Mouse (Mus musculus) liver, embryonic 16.5 days (tissue): ENCODE results near the gene Nnmt. TPM values are rescaled to one million over a fixed set of nuclear protein-coding genes. Genes with fewer than 3 reads are reported as not detected.

ENCODE experiments used
- ATAC-seq: fragments of 200-750 bp; cut with Nextera tagmentation; 2 replicates; pipeline ENCODE4 v1.8.0; 2017; ENCODE audit warnings: low read depth, mild to moderate bottlenecking, moderate number of reproducible peaks, moderate library complexity
- H3K27ac ChIP-seq: fragments of 300-500 bp; sonication (generic); 2 replicates; pipeline ENCODE4 v1.5.1; 2014; ENCODE audit warnings: mild to moderate bottlenecking, low read length
- H3K27me3 ChIP-seq: fragments of 300-500 bp; sonication (generic); 2 replicates; pipeline ENCODE4 v1.6.1; 2014; ENCODE audit warnings: low read depth, low read length, mixed read lengths; ENCODE audit not compliant: control insufficient read depth, insufficient read depth
- H3K36me3 ChIP-seq: fragments of 300-500 bp; sonication (generic); 2 replicates; pipeline ENCODE4 v1.6.1; 2014; ENCODE audit warnings: mild to moderate bottlenecking; ENCODE audit not compliant: control insufficient read depth, insufficient read depth
- H3K4me1 ChIP-seq: fragments of 300-500 bp; sonication (generic); 2 replicates; pipeline ENCODE4 v1.6.1; 2014; ENCODE audit warnings: low read depth, low read length, mixed read lengths; ENCODE audit not compliant: control insufficient read depth
- H3K4me2 ChIP-seq: fragments of 300-500 bp; sonication (generic); 2 replicates; pipeline ENCODE4 v1.6.1; 2014; ENCODE audit warnings: low read depth, low read length, mixed read lengths
- H3K4me3 ChIP-seq: fragments of 300-500 bp; sonication (generic); 2 replicates; pipeline ENCODE4 v1.5.1; 2014; ENCODE audit warnings: low read depth, mild to moderate bottlenecking, low read length
- H3K9ac ChIP-seq: fragments of 300-500 bp; sonication (generic); 2 replicates; pipeline ENCODE4 v1.6.1; 2014; ENCODE audit warnings: low read depth, low read length
- H3K9me3 ChIP-seq: fragments of 300-500 bp; sonication (generic); replicated peaks from 2 replicates; pipeline ENCODE4 v1.6.1; 2016; ENCODE audit warnings: low read length; ENCODE audit not compliant: control insufficient read depth
- WGBS: fragments of 180-500 bp; shearing (Covaris S2); extraction: QIAGEN DNeasy Blood & Tissue Kit; methylation state at CpG from one replicate; pipeline ENCODE4 v1.1.7; 2014; ENCODE audit not compliant: insufficient replicate concordance; 5-methylcytosine and 5-hydroxymethylcytosine counted together
- polyA plus RNA-seq: library from polyadenylated mRNA; unstranded; fragments of >200 nt; fragmentation: Nextera tagmentation; extraction: Ambion mirVana; gene quantifications from 2 replicates; pipeline ENCODE4 v1.2.1, GENCODE M21; 2015

Nnmt gene
- 0.37 and 0.44 TPM in 2 replicates for polyA plus RNA-seq

DNA sequence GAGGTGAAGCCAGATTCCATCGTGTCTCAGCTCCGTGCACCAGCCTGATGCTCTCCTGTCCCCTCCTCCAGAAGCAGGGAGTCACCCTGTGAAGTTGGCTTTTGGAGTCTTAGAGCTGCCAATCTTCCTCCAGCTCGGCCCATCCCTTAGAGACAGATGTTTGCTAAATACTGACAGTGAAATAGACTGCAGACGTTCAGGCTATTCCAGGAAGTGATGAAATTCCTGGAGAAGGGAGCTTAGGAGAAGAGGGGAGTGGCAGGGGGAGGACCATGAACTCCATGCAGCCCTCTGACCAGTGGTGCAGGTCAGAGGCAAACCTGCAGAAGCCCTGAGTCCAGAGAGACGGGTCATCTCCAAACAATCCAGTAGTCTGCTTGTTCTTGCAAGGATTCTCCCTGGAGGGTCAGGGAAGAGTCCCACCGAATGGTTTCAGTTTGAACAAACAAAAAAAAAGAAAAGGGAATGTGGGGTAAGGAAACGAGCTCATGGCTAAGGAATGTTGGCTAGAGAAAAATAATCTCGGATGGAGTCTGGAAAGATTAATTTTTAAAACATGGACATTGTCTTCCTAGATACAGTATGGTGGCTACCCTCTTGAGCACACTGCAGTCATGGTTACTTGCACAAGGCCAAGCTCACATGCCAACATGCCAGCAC is at the start of gene Nnmt:
Gene Nnmt (minus strand): TSS at position 215 of the 660 bp plus-strand sequence.
- Histone ChIP-seq H3K4me1 (no peaks in the 10 kb centered on the region), H3K27ac (no peak within 1 kb of the TSS), H3K4me3 (no peak within 1 kb of the TSS), H3K9me3 (no peaks in the 10 kb centered on the region), H3K9ac (no peak within 1 kb of the TSS), H3K27me3 (no peaks in the 10 kb centered on the region), H3K36me3 (no peaks in the 10 kb centered on the region), H3K4me2 (no peak within 1 kb of the TSS)
- WGBS, result 30% methylated on average over 8 of the region's 8 CpGs
- ATAC-seq, result no peak

DNA sequence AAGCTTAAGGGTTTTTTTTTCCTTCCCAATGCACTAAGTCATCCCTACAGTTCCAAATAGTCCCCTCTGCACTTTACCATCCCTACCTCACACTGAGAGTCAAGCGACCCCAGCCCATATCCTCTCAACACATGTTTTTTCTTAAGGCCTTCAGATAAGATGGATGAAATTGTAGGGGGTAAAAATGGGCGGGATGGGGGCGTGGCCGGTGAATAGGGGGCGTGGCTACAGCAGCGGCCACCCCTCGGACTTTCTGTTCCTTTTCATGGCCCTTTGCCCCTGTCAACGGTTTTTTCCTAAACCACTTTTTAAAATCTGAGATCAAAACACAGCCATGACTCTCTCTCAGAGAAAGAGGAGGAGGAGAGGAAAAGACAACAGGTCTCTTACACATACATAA is 49.8 kb upstream of the Nnmt start:
- no peaks in the 10 kb centered on the region for H3K36me3 ChIP-seq
- 13% methylated on average over 8 of the region's 8 CpGs for WGBS
- H3K27ac ChIP-seq, result no peak overlapping the region
- H3K4me2 ChIP-seq, result 0 out of 2 replicates have a peak overlapping the region, but pooled peaks have one; percentile 13
- no peaks in the 10 kb centered on the region for H3K27me3 ChIP-seq
- peaks cover 17% of the 10 kb centered on the region for H3K4me1 ChIP-seq
- H3K4me3 ChIP-seq, result no peak overlapping the region
- H3K9ac ChIP-seq, result no peak overlapping the region
- H3K9me3 ChIP-seq, result peaks cover 3% of the 10 kb centered on the region; the same call in 1 of the 2 replicates
- no peak for ATAC-seq

DNA sequence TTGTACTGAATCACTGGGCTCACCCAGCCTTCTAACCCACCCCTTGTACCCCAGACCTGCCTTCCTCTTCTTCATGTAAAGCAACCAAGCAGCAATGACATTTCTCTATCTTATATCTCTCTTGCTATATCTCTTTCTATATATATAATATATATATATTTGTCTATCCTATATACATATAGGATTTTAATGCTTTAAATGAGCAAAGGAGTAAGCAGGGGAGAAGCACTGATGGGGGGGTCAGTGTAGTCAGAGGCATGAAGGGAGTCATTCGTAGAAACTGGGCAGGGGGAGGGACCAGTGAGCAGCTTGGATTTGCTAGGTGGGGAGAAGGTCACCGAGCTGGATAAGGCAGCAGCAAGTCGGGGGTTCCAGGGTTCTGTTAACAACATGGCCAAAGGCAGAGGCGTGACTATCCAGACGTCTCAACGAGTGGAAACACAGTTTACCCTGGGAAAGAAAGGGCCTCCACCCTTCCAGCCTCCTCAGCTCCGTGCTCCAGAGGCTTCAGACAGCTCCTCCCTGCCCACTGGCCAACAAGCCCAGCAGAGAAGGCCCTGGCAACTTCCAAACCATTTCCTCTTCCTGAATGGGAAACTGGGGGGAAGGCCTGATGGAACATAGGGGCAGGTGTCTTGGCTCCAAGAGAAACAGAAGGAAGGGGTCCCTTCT is 48.6 kb upstream of the Nnmt start:
- ATAC-seq, result no peak
- Histone ChIP-seq H3K9ac (no peak overlapping the region), H3K4me1 (peaks cover 26% of the 10 kb centered on the region), H3K4me3 (no peak overlapping the region), H3K27me3 (no peaks in the 10 kb centered on the region; the same call in none of the 2 replicates), H3K36me3 (no peaks in the 10 kb centered on the region), H3K4me2 (no peak overlapping the region), H3K27ac (no peak overlapping the region), H3K9me3 (no peaks in the 10 kb centered on the region)
- WGBS, result 61% methylated on average over 7 of the region's 7 CpGs

DNA sequence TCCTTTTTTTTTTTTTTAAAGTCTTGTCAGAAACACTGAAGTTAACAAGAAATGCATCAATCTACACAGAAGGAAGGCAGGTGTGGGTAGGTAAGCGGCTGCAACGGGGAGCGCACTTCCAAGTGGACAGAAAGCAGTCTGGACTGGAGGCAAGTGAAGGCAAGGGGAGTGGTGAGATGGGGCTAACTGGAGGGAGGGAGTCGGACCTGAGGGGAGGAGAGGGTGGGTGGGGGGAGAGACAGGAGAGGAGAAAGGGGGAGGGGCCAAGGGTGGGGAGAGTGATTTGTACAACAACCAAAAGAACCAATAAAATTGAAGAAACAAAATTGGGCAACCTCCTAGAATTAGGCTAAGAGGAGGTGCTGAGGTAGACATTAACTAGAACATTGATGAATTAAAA is 47.1 kb upstream of the Nnmt start:
- ATAC-seq, result no peak
- H3K27me3 ChIP-seq, result peaks cover 9% of the 10 kb centered on the region
- H3K4me1 ChIP-seq, result peaks cover 26% of the 10 kb centered on the region
- no peak overlapping the region for H3K27ac ChIP-seq
- no peak overlapping the region for H3K9ac ChIP-seq
- 55% methylated on average over 4 of the region's 4 CpGs for WGBS
- no peaks in the 10 kb centered on the region for H3K36me3 ChIP-seq
- H3K4me2 ChIP-seq, result no peak overlapping the region
- no peaks in the 10 kb centered on the region for H3K9me3 ChIP-seq
- H3K4me3 ChIP-seq, result no peak overlapping the region

DNA sequence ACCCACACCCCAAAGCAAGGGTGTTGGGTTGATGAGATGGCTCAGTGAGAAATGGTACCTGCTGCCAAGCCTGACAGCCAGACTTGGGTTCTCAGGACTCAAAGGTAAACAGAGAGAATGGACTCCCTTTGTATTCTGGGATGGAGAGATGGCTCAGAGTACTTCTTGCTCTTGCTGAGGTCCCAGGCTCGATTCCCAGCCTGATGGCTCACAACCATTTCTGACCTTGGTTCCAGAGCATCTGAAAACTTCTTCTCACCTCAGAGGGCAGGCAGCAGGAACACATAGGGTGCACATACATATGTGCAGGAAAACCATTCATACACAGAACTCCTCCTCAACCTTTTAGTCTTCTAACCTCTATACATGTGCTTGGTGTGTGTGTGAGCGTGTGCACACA is 45.9 kb upstream of the Nnmt start:
- Histone ChIP-seq H3K4me1 (peaks cover 25% of the 10 kb centered on the region), H3K4me2 (no peak overlapping the region), H3K4me3 (no peak overlapping the region), H3K27ac (no peak overlapping the region), H3K27me3 (peaks cover 9% of the 10 kb centered on the region), H3K9me3 (no peaks in the 10 kb centered on the region), H3K9ac (no peak overlapping the region), H3K36me3 (no peaks in the 10 kb centered on the region)
- ATAC-seq, result no peak
- WGBS, result 63% methylated on average over 2 of the region's 2 CpGs

DNA sequence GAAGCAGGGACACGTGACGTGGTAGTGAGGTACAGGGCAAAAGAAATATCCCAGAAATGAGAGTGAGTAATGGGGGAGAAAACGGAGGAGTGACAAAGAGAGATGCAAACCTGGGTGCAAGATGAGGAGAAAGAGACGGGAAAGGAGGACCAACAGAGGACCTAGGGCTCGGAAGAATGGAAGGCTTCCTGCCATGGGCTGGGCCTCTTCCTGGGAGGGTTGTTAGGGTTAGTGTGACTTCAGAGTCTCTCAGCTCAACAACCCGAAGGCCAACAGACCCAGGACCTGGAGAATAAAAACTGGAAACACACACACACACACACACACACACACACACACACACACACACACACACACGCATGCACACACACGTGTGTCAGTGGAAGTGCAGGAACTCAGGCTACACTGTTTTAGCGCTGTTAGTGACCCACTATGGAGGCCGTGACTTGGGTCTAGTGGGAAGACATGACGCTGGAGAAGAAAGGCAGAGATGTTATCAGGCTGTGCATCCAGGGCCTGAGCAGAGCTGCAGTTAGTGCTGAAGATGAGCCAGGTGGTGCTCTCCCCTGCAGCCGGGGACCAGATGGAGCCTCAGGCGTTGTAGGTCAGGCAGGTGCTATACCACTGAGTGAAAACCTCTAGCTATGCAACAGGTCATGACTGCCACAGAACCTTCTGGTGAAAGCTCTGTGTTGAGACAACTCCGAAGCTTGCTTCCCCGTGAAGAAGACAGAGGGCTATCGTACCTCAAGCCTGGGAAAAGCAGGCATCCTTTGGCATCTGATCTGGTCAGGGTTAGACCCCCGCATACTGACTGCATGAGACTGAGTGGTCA is 45.1 kb upstream of the Nnmt start:
- Histone ChIP-seq H3K4me1 (peaks cover 18% of the 10 kb centered on the region), H3K9me3 (no peaks in the 10 kb centered on the region), H3K4me3 (peak overlapping the region; percentile 39), H3K4me2 (peak overlapping the region; percentile 67), H3K27ac (no peak overlapping the region), H3K9ac (peak overlapping the region; percentile 39; the same call in 1 of the 2 replicates), H3K36me3 (no peaks in the 10 kb centered on the region), H3K27me3 (peaks cover 9% of the 10 kb centered on the region)
- WGBS, result 32% methylated on average over 17 of the region's 17 CpGs
- ATAC-seq, result no peak

DNA sequence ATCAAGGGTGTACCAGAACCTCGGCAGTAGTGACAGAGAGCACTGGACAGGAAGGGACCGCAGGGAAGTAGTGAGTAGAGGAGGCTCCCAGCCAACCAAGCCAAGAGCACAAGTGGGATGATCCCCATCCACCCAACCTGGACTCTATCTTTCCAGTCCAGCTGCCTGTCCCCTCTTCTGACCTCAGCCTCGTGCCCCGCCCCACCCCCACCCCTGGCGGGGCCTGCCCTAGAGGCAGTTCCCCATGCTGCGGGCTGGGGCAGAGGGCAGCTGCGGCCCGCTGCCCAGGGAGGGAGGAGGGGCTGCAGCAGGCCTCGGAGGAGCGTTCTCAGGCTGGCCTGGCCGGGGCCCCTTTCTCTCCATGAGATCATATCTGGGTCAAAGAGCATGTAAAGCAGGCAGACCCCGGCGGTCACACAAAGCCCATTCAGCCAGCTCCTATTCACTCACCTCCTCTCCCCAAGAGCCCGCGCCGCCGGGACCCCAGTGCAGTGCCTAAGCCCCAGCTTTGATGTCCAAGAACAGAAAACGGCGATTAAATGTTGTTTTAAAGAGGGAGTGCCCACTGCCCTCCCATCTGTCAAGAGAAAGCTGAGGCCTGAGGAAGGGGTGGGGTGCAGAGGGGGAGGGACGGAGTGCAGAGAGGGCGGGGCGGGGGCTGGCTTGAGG is 44.3 kb upstream of the Nnmt start:
- H3K27ac ChIP-seq, result no peak overlapping the region
- ATAC-seq, result peak; percentile 77
- peak overlapping the region; percentile 67 for H3K4me2 ChIP-seq
- peaks cover 13% of the 10 kb centered on the region for H3K4me1 ChIP-seq
- peaks cover 9% of the 10 kb centered on the region for H3K27me3 ChIP-seq
- peaks cover 3% of the 10 kb centered on the region; the same call in 1 of the 2 replicates for H3K9me3 ChIP-seq
- H3K9ac ChIP-seq, result peak overlapping the region; percentile 39
- H3K36me3 ChIP-seq, result no peaks in the 10 kb centered on the region
- WGBS, result 3% methylated on average over 21 of the region's 22 CpGs
- H3K4me3 ChIP-seq, result peak overlapping the region; percentile 39

DNA sequence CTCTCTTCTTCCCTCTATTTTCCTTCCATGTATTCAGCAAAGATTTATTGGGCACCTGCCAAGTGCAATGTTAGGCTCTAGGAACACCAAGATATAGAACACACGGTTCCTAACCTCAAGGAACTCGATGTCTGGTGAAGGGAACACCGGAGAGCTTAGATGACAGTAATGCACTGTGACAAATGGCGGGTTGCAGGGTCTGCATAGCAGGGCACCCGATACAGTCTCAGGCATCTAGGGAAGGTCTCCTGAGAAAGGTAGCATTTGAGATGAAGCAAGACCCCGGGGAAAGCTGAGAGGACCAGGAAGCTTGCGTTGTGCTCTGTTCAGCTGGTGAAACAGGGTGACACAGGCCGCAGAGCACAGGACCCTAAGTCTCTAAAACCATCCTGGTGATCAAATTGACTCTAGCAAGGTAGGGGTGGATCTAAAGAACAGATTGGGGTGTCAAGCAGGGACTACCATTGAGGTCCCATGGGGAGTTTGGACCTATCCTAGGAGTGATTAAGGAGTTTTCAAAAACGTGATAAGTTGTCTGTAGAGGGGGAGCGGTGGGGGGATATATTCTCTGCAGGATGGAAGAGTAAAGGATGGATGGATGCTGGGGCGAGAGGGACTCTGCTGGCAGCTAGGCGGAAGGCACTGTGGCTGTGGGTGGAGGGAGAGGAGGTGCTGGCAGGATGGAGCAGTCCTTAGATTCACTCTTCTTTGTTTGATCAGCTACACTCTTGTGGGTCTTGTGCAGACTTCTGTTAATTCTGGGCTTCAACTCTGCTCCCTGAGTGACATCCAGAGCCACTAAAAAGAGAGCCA is 43.5 kb upstream of the Nnmt start:
- 52% methylated on average over 12 of the region's 12 CpGs for WGBS
- ATAC-seq, result no peak
- Histone ChIP-seq H3K9me3 (peaks cover 5% of the 10 kb centered on the region; the same call in 1 of the 2 replicates), H3K27me3 (peaks cover 9% of the 10 kb centered on the region), H3K4me2 (peak overlapping the region; percentile 67), H3K4me1 (peaks cover 13% of the 10 kb centered on the region), H3K9ac (no peak overlapping the region), H3K27ac (no peak overlapping the region), H3K36me3 (no peaks in the 10 kb centered on the region), H3K4me3 (peak overlapping the region; percentile 39)
